Mouse (Mus musculus) lung, postnatal 0 days (tissue): ENCODE data around the gene Syngr1.

Experiments used
- CTCF ChIP-seq: IDR thresholded peaks from 2 replicates; pipeline ENCODE4 v1.5.1; 2016; ENCODE audit warnings: antibody characterized with exemption, mild to moderate bottlenecking
- EP300 ChIP-seq: IDR thresholded peaks from 2 replicates; pipeline ENCODE4 v1.6.1; 2016; ENCODE audit warnings: antibody characterized with exemption, mild to moderate bottlenecking, control low read depth

GRCm38 (mm10) chr15:80131421-80131820, 40.3 kb downstream of the Syngr1 start:
- TF ChIP-seq CTCF (no peak), EP300 (no peak)
